Mouse (Mus musculus): Measurements from ENCODE around the gene Ppm1j. TPM values are rescaled to one million over a fixed set of nuclear protein-coding genes. Genes with fewer than 3 reads are reported as not detected.
A peak's percentile ranks its signal among the peaks of the same experiment; 100 is the strongest.
"Not testable (repeated sequence)": the region's sequence is repeated elsewhere in the genome, so short reads cannot be mapped to it uniquely, and the experiment has no call there.

The Ppm1j gene
- total and polyA plus RNA-seq, 3 experiments = 17.5 to 47.6 (median 20.1) TPM

DNA sequence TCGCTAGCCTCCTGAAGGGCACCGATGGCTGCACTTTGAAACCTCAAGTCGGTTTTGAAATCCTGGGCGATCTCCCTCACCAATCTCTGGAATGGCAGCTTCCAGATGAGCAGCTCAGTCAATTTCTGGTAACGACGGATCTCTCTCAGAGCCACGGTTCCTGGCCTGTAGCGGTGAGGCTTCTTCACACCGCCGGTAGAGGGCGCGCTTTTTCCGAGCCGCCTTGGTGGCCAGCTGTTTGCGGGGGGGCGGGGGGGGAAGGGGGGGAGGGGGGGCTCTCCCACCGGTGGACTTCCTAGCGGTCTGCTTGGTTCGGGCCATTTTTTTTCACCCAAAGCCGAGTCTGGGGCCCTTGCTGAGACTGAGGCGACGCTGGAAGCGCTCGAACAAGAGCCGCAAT, 28.0 kb upstream of the Ppm1j start:
- H3K4me1 ChIP-seq (ENCODE audit: control insufficient read depth, insufficient read depth, low read length); H3K36me3 ChIP-seq (ENCODE audit: control insufficient read depth, insufficient read depth, low read length); intact Hi-C loops (cut with DNase I); H3K79me2 ChIP-seq (replicated peaks; ENCODE audit: control insufficient read depth, insufficient read depth, low read length); H3K27me3 ChIP-seq (ENCODE audit: control insufficient read depth, insufficient read depth, low read length); H3K4me3 ChIP-seq; H3K27ac ChIP-seq; H3K9ac ChIP-seq (ENCODE audit: low read depth, low read length): not testable (repeated sequence)
- TF ChIP-seq CTCF (IDR thresholded peaks at IDR 0.05) = peak; percentile 47
- WGBS = 18% methylated on average over 24 of the region's 25 CpGs
- peak in 1 of 2 experiments; percentile 32 for DNase-seq

DNA sequence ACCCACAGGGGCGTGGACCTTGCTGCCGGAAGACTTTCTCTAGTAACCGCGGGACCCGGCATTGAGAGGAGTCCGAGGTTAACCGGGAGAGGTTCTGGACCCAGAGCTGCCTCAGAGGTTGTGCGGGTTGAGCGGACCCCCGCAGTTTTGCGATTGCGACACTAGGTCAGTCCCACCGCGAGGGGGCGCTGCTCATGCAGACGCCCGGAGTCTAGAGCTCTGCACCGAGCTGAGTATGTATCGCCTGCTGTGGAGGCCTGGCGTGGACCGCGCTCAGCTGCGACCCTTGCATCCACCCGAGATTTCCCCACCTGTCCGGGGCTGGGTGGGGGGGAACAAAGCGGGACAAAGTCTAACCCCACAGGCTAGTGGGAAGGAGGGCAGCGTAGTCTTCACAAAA, 22.4 kb upstream of the Ppm1j start:
- Histone ChIP-seq H3K9ac (ENCODE audit: low read depth, low read length) (no peak overlapping the region), H3K4me1 (ENCODE audit: control insufficient read depth, insufficient read depth, low read length) (no peaks in the 10 kb centered on the region), H3K36me3 (ENCODE audit: control insufficient read depth, insufficient read depth, low read length) (no peaks in the 10 kb centered on the region), H3K4me3 (peak overlapping the region; percentile 31), H3K27me3 (ENCODE audit: control insufficient read depth, insufficient read depth, low read length) (0 out of 2 replicates have a peak, but pooled peaks cover 1% of the 10 kb centered on the region), H3K79me2 (replicated peaks; ENCODE audit: control insufficient read depth, insufficient read depth, low read length) (no peaks in the 10 kb centered on the region), H3K27ac (no peak overlapping the region)
- TF ChIP-seq POLR2A (IDR thresholded peaks at IDR 0.05; ENCODE audit: insufficient read depth, low read depth, low read length) (no peak), EP300 (IDR thresholded peaks at IDR 0.05; ENCODE audit: insufficient read depth, low read depth, low read length) (no peak), CTCF (IDR thresholded peaks at IDR 0.05) (peak; percentile 81)
- DNase-seq = peak; percentile 60 to 77
- intact Hi-C loops (cut with DNase I) = no loop called here
- WGBS = 3% methylated on average over 27 of the region's 27 CpGs

DNA sequence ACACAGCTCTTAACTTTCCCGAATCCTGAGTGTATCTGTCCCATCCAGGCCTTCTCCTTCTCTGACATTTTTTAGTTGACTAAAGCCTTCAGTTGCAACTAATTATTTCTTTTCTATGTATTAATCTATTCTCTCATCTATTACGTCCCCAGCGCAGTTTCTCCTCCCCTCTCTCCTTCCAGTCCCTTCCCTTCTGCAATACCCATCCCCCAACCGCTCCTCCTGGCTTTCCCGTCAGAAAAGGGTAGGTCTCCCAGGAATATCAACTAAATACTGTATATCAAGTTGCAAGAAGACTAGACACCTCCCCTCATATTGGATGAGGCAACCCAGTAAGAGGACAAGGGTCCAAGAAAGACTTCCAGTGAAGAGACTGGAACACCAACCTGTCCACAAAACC, 22.0 kb upstream of the Ppm1j start:
- WGBS = 30% methylated on average over 5 of the region's 5 CpGs
- H3K9ac ChIP-seq (ENCODE audit: low read depth, low read length) = no peak overlapping the region
- no peak overlapping the region for H3K27ac ChIP-seq
- H3K4me1 ChIP-seq (ENCODE audit: control insufficient read depth, insufficient read depth, low read length) = no peaks in the 10 kb centered on the region
- H3K4me3 ChIP-seq = peak overlapping the region; percentile 31
- DNase-seq = no peak
- H3K36me3 ChIP-seq (ENCODE audit: control insufficient read depth, insufficient read depth, low read length) = no peaks in the 10 kb centered on the region
- intact Hi-C loops (cut with DNase I) = no loop called here
- H3K27me3 ChIP-seq (ENCODE audit: control insufficient read depth, insufficient read depth, low read length) = no peaks in the 10 kb centered on the region
- H3K79me2 ChIP-seq (replicated peaks; ENCODE audit: control insufficient read depth, insufficient read depth, low read length) = no peaks in the 10 kb centered on the region
- no peak for TF ChIP-seq EP300 (IDR thresholded peaks at IDR 0.05; ENCODE audit: insufficient read depth, low read depth, low read length)
- TF ChIP-seq CTCF (IDR thresholded peaks at IDR 0.05) = no peak
- TF ChIP-seq POLR2A (IDR thresholded peaks at IDR 0.05; ENCODE audit: insufficient read depth, low read depth, low read length) = no peak

DNA sequence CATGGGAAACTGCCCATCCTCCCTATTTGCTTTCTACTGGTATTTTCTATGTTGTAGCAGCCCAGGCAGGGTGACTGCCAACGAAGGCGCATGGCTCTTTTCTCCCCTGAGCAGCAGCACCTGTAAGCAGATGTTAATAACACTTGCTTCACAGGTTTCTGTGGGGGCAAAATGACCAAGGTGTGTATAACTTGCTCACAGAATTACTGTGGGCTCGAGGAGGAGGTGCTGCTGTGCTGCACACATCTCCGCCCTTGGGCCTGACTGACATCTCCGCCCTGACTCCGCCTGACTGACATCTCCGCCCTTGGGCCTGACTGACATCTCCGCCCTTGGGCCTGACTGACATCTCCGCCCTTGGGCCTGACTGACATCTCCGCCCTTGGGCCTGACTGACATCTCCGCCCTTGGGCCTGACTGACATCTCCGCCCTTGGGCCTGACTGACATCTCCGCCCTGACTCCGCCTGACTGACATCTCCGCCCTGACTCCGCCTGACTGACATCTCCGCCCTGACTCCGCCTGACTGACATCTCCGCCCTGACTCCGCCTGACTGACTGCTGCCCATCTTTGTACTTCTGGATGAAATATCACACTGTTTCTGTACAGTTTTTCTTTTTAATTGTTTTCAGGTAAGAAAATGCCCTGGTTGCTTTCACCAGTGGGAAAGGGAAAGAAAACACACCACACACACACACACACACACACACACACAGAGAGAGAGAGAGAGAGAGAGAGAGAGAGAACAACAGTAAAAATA, 18.6 kb upstream of the Ppm1j start:
- not testable (repeated sequence) for H3K36me3 ChIP-seq (ENCODE audit: control insufficient read depth, insufficient read depth, low read length); H3K9ac ChIP-seq (ENCODE audit: low read depth, low read length); H3K4me1 ChIP-seq (ENCODE audit: control insufficient read depth, insufficient read depth, low read length); DNase-seq; H3K79me2 ChIP-seq (replicated peaks; ENCODE audit: control insufficient read depth, insufficient read depth, low read length); H3K27me3 ChIP-seq (ENCODE audit: control insufficient read depth, insufficient read depth, low read length); H3K4me3 ChIP-seq; H3K27ac ChIP-seq
- intact Hi-C loops (cut with DNase I) = loop anchor here (5.0 kb wide), 1 partner anchor 50 kb away; no protein-coding TSS in a partner anchor
- WGBS = 45% methylated on average over 20 of the region's 20 CpGs

DNA sequence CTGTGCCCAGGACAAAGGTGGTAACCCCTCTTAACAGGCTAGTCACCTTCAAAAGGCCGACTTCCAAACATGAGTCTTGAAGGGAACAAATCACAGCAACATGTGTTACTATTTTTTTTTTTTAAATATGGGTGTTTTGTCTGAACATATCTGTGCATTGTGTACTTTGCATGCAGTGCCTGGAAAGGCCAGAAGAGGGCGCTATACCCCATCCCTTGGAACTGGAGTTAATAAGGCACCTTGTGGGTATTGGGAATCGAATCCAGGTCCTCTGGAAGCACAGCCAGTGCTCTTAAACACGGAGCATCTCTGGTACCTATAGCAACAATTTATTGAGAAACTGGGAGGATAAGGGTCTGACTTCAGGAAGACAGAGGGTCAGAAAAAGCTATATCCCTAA, 15.8 kb upstream of the Ppm1j start:
- H3K4me3 ChIP-seq = no peak overlapping the region
- WGBS = 20% methylated on average over 4 of the region's 4 CpGs
- H3K4me1 ChIP-seq (ENCODE audit: control insufficient read depth, insufficient read depth, low read length) = no peaks in the 10 kb centered on the region
- H3K79me2 ChIP-seq (replicated peaks; ENCODE audit: control insufficient read depth, insufficient read depth, low read length) = no peaks in the 10 kb centered on the region
- intact Hi-C loops (cut with DNase I) = no loop called here
- TF ChIP-seq EP300 (IDR thresholded peaks at IDR 0.05; ENCODE audit: insufficient read depth, low read depth, low read length) (no peak), CTCF (IDR thresholded peaks at IDR 0.05) (peak; percentile 67), POLR2A (IDR thresholded peaks at IDR 0.05; ENCODE audit: insufficient read depth, low read depth, low read length) (no peak)
- DNase-seq = no peak
- H3K27ac ChIP-seq = no peak overlapping the region
- H3K9ac ChIP-seq (ENCODE audit: low read depth, low read length) = no peak overlapping the region
- H3K36me3 ChIP-seq (ENCODE audit: control insufficient read depth, insufficient read depth, low read length) = no peaks in the 10 kb centered on the region
- no peaks in the 10 kb centered on the region for H3K27me3 ChIP-seq (ENCODE audit: control insufficient read depth, insufficient read depth, low read length)

DNA sequence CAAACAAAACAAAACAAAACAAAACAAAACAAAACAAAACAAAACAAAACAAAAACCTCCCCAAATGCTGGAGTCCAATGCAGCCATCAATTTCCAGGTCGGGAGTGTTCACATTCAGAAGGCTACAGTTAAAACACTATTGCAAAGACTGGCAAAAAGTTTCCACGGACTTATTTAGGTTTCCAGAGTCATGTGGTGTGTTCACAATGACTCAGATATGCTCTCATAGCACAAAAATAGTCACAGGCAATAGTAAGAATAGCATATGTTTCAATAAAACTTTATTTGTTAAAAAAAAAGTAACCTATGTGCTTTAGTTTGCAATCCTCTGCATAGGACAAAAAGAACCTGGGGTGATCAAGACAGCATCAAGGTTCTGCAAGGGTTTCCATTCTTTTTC, 13.7 kb upstream of the Ppm1j start:
- DNase-seq = no peak
- Histone ChIP-seq H3K36me3 (ENCODE audit: control insufficient read depth, insufficient read depth, low read length) (no peaks in the 10 kb centered on the region), H3K79me2 (replicated peaks; ENCODE audit: control insufficient read depth, insufficient read depth, low read length) (no peaks in the 10 kb centered on the region), H3K27ac (no peak overlapping the region), H3K9ac (ENCODE audit: low read depth, low read length) (no peak overlapping the region), H3K4me1 (ENCODE audit: control insufficient read depth, insufficient read depth, low read length) (no peaks in the 10 kb centered on the region), H3K4me3 (no peak overlapping the region), H3K27me3 (ENCODE audit: control insufficient read depth, insufficient read depth, low read length) (no peaks in the 10 kb centered on the region)
- TF ChIP-seq CTCF (IDR thresholded peaks at IDR 0.05) = no peak
- no peak for TF ChIP-seq EP300 (IDR thresholded peaks at IDR 0.05; ENCODE audit: insufficient read depth, low read depth, low read length)
- no peak for TF ChIP-seq POLR2A (IDR thresholded peaks at IDR 0.05; ENCODE audit: insufficient read depth, low read depth, low read length)
- intact Hi-C loops (cut with DNase I) = no loop called here
- 40% methylated on average over 2 of the region's 2 CpGs for WGBS

Measured in heart, adult 2 months (tissue).